Comparison of ENCODE assay signal across 11 mouse cellular contexts in genomic region chr2:128337791-128338190, GRCm38 (mm10).
"Had no signal": no experiment of that assay in that cellular context is flagged by ENCODE, and none has a peak within 500 bp of the region (broad histone marks: within the 10 kb centered on the region; RNA-seq: fewer than 3 reads in every experiment).

No protein-coding gene starts in this region.

- DNase-seq: left cerebral cortex, postnatal 4 days; lung, postnatal 14 days; midbrain, embryonic 14.5 days; right cerebral cortex, adult 18-20 months; right cerebral cortex, postnatal 25 days; thymus, postnatal 4 days had no signal

- H3K36me3 ChIP-seq: liver, embryonic 12.5 days; lung, embryonic 15.5 days; midbrain, embryonic 10.5 days; neural tube, embryonic 15.5 days had no signal

- H3K9me3 ChIP-seq: liver, embryonic 12.5 days; lung, embryonic 15.5 days; midbrain, embryonic 10.5 days; neural tube, embryonic 15.5 days had no signal

- H3K27me3 ChIP-seq: lung, embryonic 15.5 days; neural tube, embryonic 15.5 days had no signal

- H3K27ac ChIP-seq: liver, embryonic 12.5 days; lung, embryonic 15.5 days; neural tube, embryonic 15.5 days had no signal

- H3K4me3 ChIP-seq: liver, embryonic 12.5 days; lung, embryonic 15.5 days; midbrain, embryonic 10.5 days; myocyte; neural tube, embryonic 15.5 days had no signal
